Mouse (Mus musculus): Measurements from ENCODE around the gene Iqcf4.

DNA sequence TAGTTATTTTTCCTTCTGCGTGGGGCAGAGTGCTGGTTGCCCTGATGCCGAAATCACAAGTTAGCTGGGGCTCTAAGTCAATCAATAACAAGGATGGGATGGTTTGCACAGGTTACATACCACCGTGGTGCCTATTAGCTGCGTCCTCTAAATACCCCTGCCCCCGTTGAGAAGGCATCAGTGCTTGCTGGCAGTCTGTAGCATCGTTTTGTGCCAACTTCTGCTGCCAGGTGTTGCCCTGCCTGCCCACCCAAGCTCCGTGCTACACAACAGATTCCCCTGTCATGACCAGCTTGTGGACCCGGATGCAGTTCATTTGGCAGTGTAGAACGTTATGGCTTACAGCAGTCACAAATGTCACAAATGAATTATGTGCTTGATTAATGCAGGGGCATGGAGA lies 45.5 kb upstream of the Iqcf4 start:
- TF ChIP-seq POLR2A (IDR thresholded peaks at IDR 0.05; ENCODE audit: insufficient read depth, low read length), result no peak
- TF ChIP-seq CTCF (IDR thresholded peaks at IDR 0.05; ENCODE audit: low read depth, low read length), result no peak
